Mouse (Mus musculus): ENCODE measurements around the gene Foxk1.

DNA sequence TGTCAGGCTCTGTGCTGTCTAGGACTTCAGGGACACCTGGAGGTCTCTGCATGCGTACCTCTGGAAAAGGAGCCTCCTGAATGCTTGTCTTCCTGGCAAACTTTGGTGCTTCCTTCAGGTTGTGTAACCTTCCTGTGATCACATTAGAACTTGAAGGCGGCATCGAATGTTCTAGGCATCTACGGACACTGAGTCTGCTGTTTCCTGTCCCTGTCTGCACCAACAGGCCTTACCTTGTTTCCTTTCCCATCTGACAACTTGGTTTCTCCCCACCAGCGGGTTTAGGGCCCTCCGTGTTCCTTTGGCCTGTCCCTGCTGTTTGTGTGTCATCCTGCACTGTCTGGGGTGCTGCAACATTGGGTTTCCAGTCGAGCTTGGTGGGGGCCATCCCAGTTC, 40.7 kb downstream of the Foxk1 start:
- TF ChIP-seq CTCF (IDR thresholded peaks at IDR 0.05; ENCODE audit: low read depth) (no peak), EP300 (IDR thresholded peaks at IDR 0.05; ENCODE audit: low read depth) (no peak)
